Mouse (Mus musculus) CD4-positive naive resting alpha-beta T cell, adult 76 days (primary cell): Measurements from ENCODE around the gene Gtf2a1. TPM values are rescaled to one million over a fixed set of nuclear protein-coding genes. Genes with fewer than 3 reads are reported as not detected.

Experiments
- total RNA-seq: library from RNA; stranded (reverse); gene quantifications from one replicate; pipeline ENCODE4 v1.2.4, GENCODE M21; 2023

The Gtf2a1 gene
- total RNA-seq: 32.3 TPM

DNA sequence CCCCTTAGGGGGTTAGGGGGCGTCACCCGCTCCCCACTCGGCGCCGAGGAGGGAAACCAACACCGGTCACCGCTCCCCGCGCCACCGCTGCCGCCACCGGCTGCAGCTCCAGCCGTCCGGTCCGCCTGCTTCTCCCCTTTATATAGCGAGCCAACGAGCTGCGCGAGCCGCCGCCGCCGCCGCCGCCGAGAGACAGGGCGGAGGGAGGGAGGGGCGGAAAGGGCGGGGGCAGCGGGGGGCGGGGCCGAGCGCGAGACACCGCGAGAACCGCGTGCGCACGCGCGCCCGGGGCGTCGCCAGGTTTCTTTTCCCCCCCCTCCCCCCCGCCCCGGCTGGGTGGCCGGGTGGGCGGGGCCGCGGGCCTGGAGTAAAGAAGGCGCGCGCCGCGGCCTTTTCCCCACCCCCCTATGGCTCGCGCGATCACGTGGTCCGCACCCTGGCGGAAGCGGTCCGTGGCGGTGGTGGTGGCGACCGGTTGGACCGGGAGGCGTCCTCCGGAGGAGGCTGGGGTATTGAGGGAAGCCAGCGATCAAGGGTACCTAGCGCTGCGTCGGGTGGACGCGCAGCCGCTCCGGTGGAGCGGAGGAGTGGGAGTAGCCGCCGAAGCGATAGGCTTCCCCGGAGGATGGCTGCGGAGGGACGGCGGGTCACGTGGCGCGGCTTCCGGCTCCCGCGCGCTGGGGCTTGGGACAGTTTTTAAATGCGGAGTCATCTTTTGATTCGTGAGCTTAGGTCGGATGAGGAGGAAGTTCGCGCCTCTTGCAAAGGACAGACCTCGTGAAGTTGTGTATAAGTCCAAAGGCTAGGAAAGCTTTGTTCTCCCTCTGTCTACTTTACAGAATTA, at the start of gene Gtf2a1:
Gene Gtf2a1, minus strand, starts transcription at position 641 of the 844 bp plus-strand sequence.

Other genes with a start within 250 kb of the Gtf2a1 start
- gene Cep128, start 206.1 kb downstream of the Gtf2a1 start, total RNA-seq: 16.8 TPM
- not detected for gene Tshr, start 205.9 kb downstream of the Gtf2a1 start, total RNA-seq
- gene Ston2, start 197.9 kb upstream of the Gtf2a1 start, total RNA-seq: 2.5 TPM